Mouse (Mus musculus) lung, embryonic 16.5 days (tissue): ENCODE data around the gene Fstl4. TPM values are rescaled to one million over a fixed set of nuclear protein-coding genes. Genes with fewer than 3 reads are reported as not detected.
A peak's percentile ranks its signal among the peaks of the same experiment; 100 is the strongest.
"Not testable (repeated sequence)": the region's sequence is repeated elsewhere in the genome, so short reads cannot be mapped to it uniquely, and the experiment has no call there.

Source experiments
- ATAC-seq: fragments of 200-750 bp; cut with Nextera tagmentation; 2 replicates; pipeline ENCODE4 v1.8.0; 2017; ENCODE audit warnings: low read depth, mild to moderate bottlenecking, moderate library complexity
- H3K27ac ChIP-seq: fragments of 300-500 bp; sonication (generic); 2 replicates; pipeline ENCODE4 v1.5.1; 2014; ENCODE audit warnings: mild to moderate bottlenecking, control low read depth, low read length
- H3K27me3 ChIP-seq: fragments of 300-500 bp; sonication (generic); 2 replicates; pipeline ENCODE4 v1.6.1; 2014; ENCODE audit warnings: low read depth, low read length, mixed read lengths; ENCODE audit not compliant: control insufficient read depth, insufficient read depth
- H3K36me3 ChIP-seq: fragments of 300-500 bp; sonication (generic); 2 replicates; pipeline ENCODE4 v1.6.1; 2014; ENCODE audit warnings: low read length; ENCODE audit not compliant: control insufficient read depth, insufficient read depth
- H3K4me1 ChIP-seq: fragments of 300-500 bp; sonication (generic); replicated peaks from 2 replicates; pipeline ENCODE4 v1.6.1; 2014; ENCODE audit warnings: low read length, mixed read lengths; ENCODE audit not compliant: control insufficient read depth, insufficient read depth
- H3K4me2 ChIP-seq: fragments of 300-500 bp; sonication (generic); 2 replicates; pipeline ENCODE4 v1.6.1; 2014; ENCODE audit warnings: low read depth, low read length, control low read depth
- H3K4me3 ChIP-seq: fragments of 300-500 bp; sonication (generic); 2 replicates; pipeline ENCODE4 v1.5.1; 2014; ENCODE audit warnings: mild to moderate bottlenecking, low read length, control low read depth
- H3K9ac ChIP-seq: fragments of 300-500 bp; sonication (generic); 2 replicates; pipeline ENCODE4 v1.6.1; 2014; ENCODE audit warnings: low read length, control low read depth
- H3K9me3 ChIP-seq: fragments of 300-500 bp; sonication (generic); 2 replicates; pipeline ENCODE4 v1.6.1; 2016; ENCODE audit warnings: low read length; ENCODE audit not compliant: control insufficient read depth
- WGBS: fragments of 180-500 bp; shearing (Covaris S2); extraction: QIAGEN DNeasy Blood & Tissue Kit; methylation state at CpG from one replicate; pipeline ENCODE4 v1.1.7; 2014; 5-methylcytosine and 5-hydroxymethylcytosine counted together
- polyA plus RNA-seq: library from polyadenylated mRNA; unstranded; fragments of >200 nt; fragmentation: Nextera tagmentation; extraction: Ambion mirVana; gene quantifications from 2 replicates; pipeline ENCODE4 v1.2.1, GENCODE M21; 2015

The Fstl4 gene
- polyA plus RNA-seq, 1 experiment from 2014 or later: 11.3 TPM

DNA sequence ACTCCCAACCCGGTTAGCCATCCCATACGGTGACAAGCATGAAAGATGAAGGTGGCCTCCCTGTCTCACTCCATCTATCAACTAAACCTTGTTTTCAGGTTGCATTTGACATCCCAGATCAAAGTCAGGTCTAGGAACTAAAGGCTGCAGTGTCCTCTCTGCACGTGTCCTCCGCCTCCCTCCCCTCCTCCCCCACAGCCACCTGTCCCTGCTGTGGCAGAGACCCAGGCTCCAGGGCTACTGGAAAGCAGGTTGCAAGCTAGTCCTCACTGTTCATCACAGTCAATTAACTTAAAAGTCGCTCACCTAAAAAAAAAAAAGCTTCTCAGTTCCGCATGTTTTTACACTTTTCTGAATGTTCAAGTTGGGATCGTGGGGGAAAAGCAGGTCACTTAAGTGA, 313.2 kb downstream of the Fstl4 start:
- no peaks in the 10 kb centered on the region for H3K36me3 ChIP-seq
- no peaks in the 10 kb centered on the region for H3K27me3 ChIP-seq
- H3K4me1 ChIP-seq: no peaks in the 10 kb centered on the region
- H3K9ac ChIP-seq: no peak overlapping the region
- WGBS: 76% methylated on average over 7 of the region's 7 CpGs
- peaks cover 4% of the 10 kb centered on the region; the same call in 1 of the 2 replicates for H3K9me3 ChIP-seq
- H3K27ac ChIP-seq: no peak overlapping the region
- ATAC-seq: no peak
- no peak overlapping the region for H3K4me3 ChIP-seq
- H3K4me2 ChIP-seq: no peak overlapping the region

DNA sequence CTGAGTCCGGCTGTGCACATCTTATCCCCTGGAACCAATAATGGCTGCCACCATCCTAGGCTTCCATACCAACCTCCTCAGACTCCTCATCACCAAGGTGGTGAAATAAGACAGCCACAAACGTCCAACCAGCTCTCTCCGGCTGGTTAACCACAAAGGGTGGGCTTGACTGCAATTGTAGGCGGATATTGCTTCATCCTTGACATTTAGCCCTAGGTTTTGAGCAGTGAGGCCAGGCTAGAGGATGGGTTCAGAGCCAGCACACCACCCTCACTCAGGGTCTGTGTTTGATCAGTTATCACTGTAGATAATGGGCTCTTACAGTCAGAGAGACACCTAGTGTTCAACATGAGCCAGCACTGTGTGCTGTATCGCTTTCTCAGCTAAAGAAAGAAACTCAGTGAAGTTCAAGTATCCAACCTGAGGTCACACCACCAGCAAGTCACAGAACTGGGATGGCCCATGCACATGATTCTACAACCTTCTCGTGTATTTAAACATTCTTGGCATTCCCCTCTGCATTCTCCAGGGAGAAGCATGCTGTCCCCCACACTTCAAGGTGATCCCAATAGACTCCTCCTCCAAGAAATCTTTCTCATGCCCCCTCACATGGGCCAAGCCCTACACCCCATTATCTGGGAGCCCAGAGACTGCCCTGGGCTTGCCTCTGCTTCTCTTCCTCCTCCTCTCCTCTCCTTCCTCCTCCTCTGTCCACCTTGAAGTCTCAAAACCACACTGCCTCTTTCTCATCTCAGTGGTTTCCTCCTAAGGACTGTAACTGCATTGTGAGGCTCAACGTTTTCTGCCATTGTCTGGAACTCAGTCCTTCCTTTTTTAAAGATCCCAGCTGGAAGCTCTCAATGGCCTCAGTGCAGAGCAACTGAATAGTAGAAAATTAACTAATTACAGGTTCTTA, 314.2 kb downstream of the Fstl4 start:
- H3K36me3 ChIP-seq: no peaks in the 10 kb centered on the region
- H3K4me1 ChIP-seq: no peaks in the 10 kb centered on the region
- H3K4me2 ChIP-seq: no peak overlapping the region
- 61% methylated on average over 7 of the region's 7 CpGs for WGBS
- no peaks in the 10 kb centered on the region for H3K27me3 ChIP-seq
- no peak overlapping the region for H3K27ac ChIP-seq
- H3K4me3 ChIP-seq: no peak overlapping the region
- peaks cover 4% of the 10 kb centered on the region; the same call in 1 of the 2 replicates for H3K9me3 ChIP-seq
- ATAC-seq: no peak
- no peak overlapping the region for H3K9ac ChIP-seq

DNA sequence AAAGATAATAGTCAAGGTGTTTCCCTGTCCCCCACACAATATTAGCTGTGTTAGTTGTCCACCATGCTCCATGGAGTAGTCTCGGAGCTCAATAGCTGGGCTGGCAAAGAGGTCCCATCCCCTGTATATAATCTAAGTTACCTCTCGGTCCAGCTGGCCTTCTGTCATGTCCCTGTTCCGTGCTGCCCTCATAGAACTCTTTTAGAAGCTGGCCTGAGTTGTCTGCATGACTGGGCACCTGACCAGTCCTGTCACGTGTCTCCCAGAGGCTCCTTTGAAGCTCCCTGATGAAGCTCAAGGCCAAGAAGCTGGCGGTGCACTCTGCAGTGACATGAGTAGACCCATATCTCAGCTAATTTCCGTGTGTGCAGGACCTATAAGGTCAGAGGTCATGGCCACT, 316.9 kb downstream of the Fstl4 start:
- WGBS: 77% methylated on average over 6 of the region's 6 CpGs
- Histone ChIP-seq H3K4me1 (peaks cover 3% of the 10 kb centered on the region; the same call in 1 of the 2 replicates), H3K27ac (no peak overlapping the region), H3K36me3 (no peaks in the 10 kb centered on the region), H3K4me3 (no peak overlapping the region), H3K9ac (no peak overlapping the region), H3K27me3 (no peaks in the 10 kb centered on the region), H3K9me3 (peaks cover 4% of the 10 kb centered on the region; the same call in 1 of the 2 replicates), H3K4me2 (no peak overlapping the region)
- no peak for ATAC-seq

- Histone ChIP-seq H3K4me3 (no peak overlapping the region), H3K36me3 (no peaks in the 10 kb centered on the region), H3K4me1 (peaks cover 3% of the 10 kb centered on the region; the same call in 1 of the 2 replicates), H3K4me2 (no peak overlapping the region), H3K9ac (no peak overlapping the region), H3K9me3 (no peaks in the 10 kb centered on the region), H3K27me3 (no peaks in the 10 kb centered on the region), H3K27ac (no peak overlapping the region)
- no peak for ATAC-seq
- 65% methylated on average over 6 of the region's 6 CpGs for WGBS
These were observed 320.9 kb downstream of the Fstl4 start for GRCm38 (mm10) chr11:53085367-53085766.

DNA sequence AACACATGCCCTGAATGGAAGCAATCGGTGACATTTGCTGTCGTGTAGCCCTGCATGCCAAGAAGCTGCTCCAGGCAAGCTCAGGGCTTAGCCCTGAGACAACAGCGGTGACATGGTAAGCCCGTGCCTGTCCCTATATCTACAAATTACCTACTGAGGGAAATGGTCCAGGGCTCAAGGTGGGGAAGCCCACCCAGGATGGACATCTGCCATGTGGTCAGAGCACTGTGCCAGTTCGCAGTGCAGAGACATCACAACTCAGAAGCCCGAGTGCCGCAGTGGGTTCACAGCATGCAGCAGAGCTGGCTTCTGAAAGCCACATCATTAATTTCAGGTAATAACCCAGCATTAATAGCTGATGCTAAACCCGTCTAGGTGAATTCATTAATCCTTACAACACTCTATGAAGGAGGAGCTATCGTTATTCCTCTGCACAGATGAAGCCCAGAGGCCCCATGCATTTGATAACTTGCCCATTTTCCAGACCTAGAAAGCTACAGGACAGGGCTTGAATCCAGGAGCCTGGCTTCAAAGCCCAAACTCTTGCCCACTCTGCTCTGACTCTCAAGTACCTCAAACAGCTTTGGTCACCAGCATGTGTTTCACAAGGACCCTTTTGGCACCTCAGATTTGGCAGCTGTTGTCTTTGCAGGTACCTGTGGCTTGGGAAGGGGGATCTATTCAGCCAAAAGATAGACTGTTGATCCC, 321.6 kb downstream of the Fstl4 start:
- H3K9ac ChIP-seq: no peak overlapping the region
- H3K27me3 ChIP-seq: no peaks in the 10 kb centered on the region
- peaks cover 3% of the 10 kb centered on the region; the same call in 1 of the 2 replicates for H3K4me1 ChIP-seq
- H3K27ac ChIP-seq: no peak overlapping the region
- no peak overlapping the region for H3K4me2 ChIP-seq
- H3K4me3 ChIP-seq: no peak overlapping the region
- WGBS: 65% methylated on average over 9 of the region's 9 CpGs
- no peaks in the 10 kb centered on the region for H3K9me3 ChIP-seq
- H3K36me3 ChIP-seq: no peaks in the 10 kb centered on the region
- 0 out of 2 replicates have a peak, but pooled peaks have one; percentile 7 for ATAC-seq

GRCm38 (mm10) chr11:53087896-53088295, 323.5 kb downstream of the Fstl4 start:
- not testable (repeated sequence) for H3K9ac ChIP-seq, H3K36me3 ChIP-seq, H3K4me3 ChIP-seq, H3K4me1 ChIP-seq, H3K4me2 ChIP-seq, H3K9me3 ChIP-seq, H3K27ac ChIP-seq, H3K27me3 ChIP-seq, ATAC-seq
- WGBS: 82% methylated on average over 3 of the region's 3 CpGs

- no peaks in the 10 kb centered on the region for H3K9me3 ChIP-seq
- no peak overlapping the region for H3K9ac ChIP-seq
- ATAC-seq: no peak
- H3K36me3 ChIP-seq: no peaks in the 10 kb centered on the region
- WGBS: 38% methylated on average over 5 of the region's 5 CpGs
- H3K27me3 ChIP-seq: no peaks in the 10 kb centered on the region
- H3K27ac ChIP-seq: no peak overlapping the region
- no peak overlapping the region for H3K4me2 ChIP-seq
- H3K4me1 ChIP-seq: no peaks in the 10 kb centered on the region
- no peak overlapping the region for H3K4me3 ChIP-seq
These were observed 327.2 kb downstream of the Fstl4 start for GRCm38 (mm10) chr11:53091596-53091995.

DNA sequence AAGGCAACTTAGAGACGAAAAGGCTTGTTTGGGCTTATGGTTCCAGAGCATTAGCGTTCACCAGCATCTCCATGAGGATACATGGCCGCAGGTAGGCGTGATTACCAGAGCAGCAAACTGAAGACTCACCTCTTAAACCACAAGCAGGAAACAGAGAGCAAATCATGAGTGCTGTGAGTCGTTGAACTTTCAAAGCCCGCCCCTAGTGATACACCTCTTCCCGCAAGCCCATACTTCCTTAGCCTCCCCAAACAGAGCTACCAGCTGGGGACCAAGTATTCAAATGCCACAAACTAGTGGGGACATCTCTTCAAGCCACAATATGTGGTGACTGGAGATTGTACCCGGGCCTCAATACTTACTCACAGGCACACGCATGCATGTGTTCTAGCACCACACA, 332.4 kb downstream of the Fstl4 start:
- 73% methylated on average over 9 of the region's 9 CpGs for WGBS

GRCm38 (mm10) chr11:53097331-53097730, 332.9 kb downstream of the Fstl4 start:
- no peak for ATAC-seq
- Histone ChIP-seq H3K4me3 (no peak overlapping the region), H3K4me1 (peaks cover 8% of the 10 kb centered on the region), H3K27ac (no peak overlapping the region), H3K36me3 (no peaks in the 10 kb centered on the region), H3K4me2 (no peak overlapping the region), H3K27me3 (no peaks in the 10 kb centered on the region), H3K9ac (no peak overlapping the region), H3K9me3 (no peaks in the 10 kb centered on the region)
- 87% methylated on average over 8 of the region's 8 CpGs for WGBS

More for the DNA sequence above, 332.4 kb downstream of the Fstl4 start:
- no peak for ATAC-seq
- peaks cover 8% of the 10 kb centered on the region for H3K4me1 ChIP-seq
- H3K4me3 ChIP-seq: no peak overlapping the region
- H3K36me3 ChIP-seq: no peaks in the 10 kb centered on the region
- H3K9me3 ChIP-seq: no peaks in the 10 kb centered on the region
- H3K9ac ChIP-seq: no peak overlapping the region
- no peak overlapping the region for H3K4me2 ChIP-seq
- no peak overlapping the region for H3K27ac ChIP-seq
- H3K27me3 ChIP-seq: no peaks in the 10 kb centered on the region
